Mouse (Mus musculus) MEL (cell line): ENCODE measurements around the gene Bloc1s5. TPM values are rescaled to one million over a fixed set of nuclear protein-coding genes. Genes with fewer than 3 reads are reported as not detected.
"Not testable (repeated sequence)": the region's sequence is repeated elsewhere in the genome, so short reads cannot be mapped to it uniquely, and the experiment has no call there.

Source experiments
- DNase-seq: peaks from one replicate; pipeline ENCODE4 v3.0.0; 2011; ENCODE audit warnings: low read depth, low spot score
- H3K27ac ChIP-seq: 2 replicates; pipeline ENCODE4 v1.5.1; 2012; ENCODE audit warnings: low read depth, mild to moderate bottlenecking, control low read depth, low read length, moderate library complexity; ENCODE audit not compliant: control insufficient read depth
- H3K27me3 ChIP-seq, 2 experiments: fragments of 150-350 bp in 1 of 2; sonication (generic) in 1 of 2; 2 replicates each; pipeline ENCODE4 v1.6.1; 2012; ENCODE audit warnings: low read length in 2 of 2, mild to moderate bottlenecking in 2 of 2, improper control_type of control experiment in 1 of 2, moderate library complexity in 1 of 2; ENCODE audit not compliant: insufficient read depth in 2 of 2, control insufficient read depth in 1 of 2
- H3K36me3 ChIP-seq, 2 experiments: 2 replicates each; pipeline ENCODE4 v1.6.1; 2012 to 2014; ENCODE audit warnings: low read length in 2 of 2, improper control_type of control experiment in 1 of 2, inconsistent platforms in 1 of 2, mild to moderate bottlenecking in 1 of 2; ENCODE audit not compliant: insufficient read depth in 2 of 2, control insufficient read depth in 1 of 2
- H3K4me1 ChIP-seq, 2 experiments: fragments of 150-350 bp in 1 of 2; sonication (generic) in 1 of 2; 2 replicates each; pipeline ENCODE4 v1.6.1; 2012; ENCODE audit warnings: low read length in 2 of 2, improper control_type of control experiment in 1 of 2, mild to moderate bottlenecking in 1 of 2; ENCODE audit not compliant: insufficient read depth in 2 of 2, control insufficient read depth in 1 of 2
- H3K4me3 ChIP-seq, 2 experiments: fragments of 150-350 bp in 1 of 2; sonication (generic) in 1 of 2; 2 replicates each; pipeline ENCODE4 v1.5.1; 2012; ENCODE audit warnings: low read depth in 2 of 2, low read length in 2 of 2, mild to moderate bottlenecking in 2 of 2, moderate library complexity in 2 of 2, control low read depth in 1 of 2, improper control_type of control experiment in 1 of 2; ENCODE audit not compliant: control insufficient read depth in 1 of 2, insufficient read depth in 1 of 2
- H3K79me2 ChIP-seq: 2 replicates; pipeline ENCODE4 v1.6.1; 2012; ENCODE audit warnings: mild to moderate bottlenecking, low read length, moderate library complexity; ENCODE audit not compliant: control insufficient read depth, poor library complexity, insufficient read depth
- H3K9ac ChIP-seq: 2 replicates; pipeline ENCODE4 v1.6.1; 2012; ENCODE audit warnings: low read depth, mild to moderate bottlenecking, control low read depth, low read length, moderate library complexity; ENCODE audit not compliant: control insufficient read depth, poor library complexity, severe bottlenecking
- H3K9me3 ChIP-seq: fragments of 150-350 bp; sonication (generic); replicated peaks from 2 replicates; pipeline ENCODE4 v1.6.1; 2012; ENCODE audit warnings: mild to moderate bottlenecking, low read length, improper control_type of control experiment, moderate library complexity; ENCODE audit not compliant: insufficient read depth
- BHLHE40 ChIP-seq: IDR thresholded peaks from 2 replicates; pipeline ENCODE4 v1.6.1; 2012; ENCODE audit warnings: low read depth, mild to moderate bottlenecking, inconsistent platforms, low read length, improper control_type of control experiment, borderline replicate concordance
- E2F4 ChIP-seq: IDR thresholded peaks from 2 replicates; pipeline ENCODE4 v1.6.1; 2011; ENCODE audit warnings: low read depth, low read length, improper control_type of control experiment, borderline replicate concordance
- GATA1 ChIP-seq: IDR thresholded peaks from 2 replicates; pipeline ENCODE4 v1.6.1; 2011; ENCODE audit warnings: low read depth, low read length, improper control_type of control experiment
- KAT2A ChIP-seq: conservative IDR thresholded peaks from 2 replicates; pipeline ENCODE4 v1.6.1; 2012; ENCODE audit warnings: low read depth, low read length, improper control_type of control experiment, inconsistent platforms
- MYB ChIP-seq: IDR thresholded peaks from 2 replicates; pipeline ENCODE4 v1.6.1; 2011; ENCODE audit warnings: mild to moderate bottlenecking, low read depth, low read length, improper control_type of control experiment
- NRF1 ChIP-seq: IDR thresholded peaks from 2 replicates; pipeline ENCODE4 v1.6.1; 2014; ENCODE audit warnings: low read depth, mild to moderate bottlenecking, inconsistent platforms, low read length, improper control_type of control experiment, moderate library complexity; ENCODE audit not compliant: poor library complexity, insufficient read depth, severe bottlenecking
- POLR2A ChIP-seq, 2 experiments: IDR thresholded peaks; 2 replicates each; pipeline ENCODE4 v1.6.1; 2011 to 2012; ENCODE audit warnings: low read length in 2 of 2, mild to moderate bottlenecking in 2 of 2, control low read depth in 1 of 2, improper control_type of control experiment in 1 of 2, low read depth in 1 of 2, moderate library complexity in 1 of 2; ENCODE audit not compliant: control insufficient read depth in 1 of 2, insufficient read depth in 1 of 2, poor library complexity in 1 of 2
- POLR2AphosphoS2 ChIP-seq: IDR thresholded peaks from 2 replicates; pipeline ENCODE4 v1.6.1; 2011; ENCODE audit warnings: low read length, improper control_type of control experiment
- RCOR1 ChIP-seq: IDR thresholded peaks from 2 replicates; pipeline ENCODE4 v1.6.1; 2012; ENCODE audit warnings: low read depth, mild to moderate bottlenecking, inconsistent platforms, low read length, improper control_type of control experiment
- SIN3A ChIP-seq: IDR thresholded peaks from 2 replicates; pipeline ENCODE4 v1.6.1; 2012; ENCODE audit warnings: low read length, improper control_type of control experiment, inconsistent platforms
- TAL1 ChIP-seq: IDR thresholded peaks from 2 replicates; pipeline ENCODE4 v1.6.1; 2012; ENCODE audit warnings: mild to moderate bottlenecking, inconsistent platforms, low read length, moderate library complexity, mixed read lengths
- USF1 ChIP-seq: IDR thresholded peaks from 2 replicates; pipeline ENCODE4 v1.6.1; 2014; ENCODE audit warnings: low read depth, mild to moderate bottlenecking, inconsistent platforms, low read length, improper control_type of control experiment, moderate library complexity
- USF2 ChIP-seq, 2 experiments: IDR thresholded peaks; 2 replicates each; pipeline ENCODE4 v1.6.1; 2011 to 2012; ENCODE audit warnings: improper control_type of control experiment in 2 of 2, low read length in 2 of 2, borderline replicate concordance in 1 of 2, inconsistent platforms in 1 of 2, low read depth in 1 of 2, mild to moderate bottlenecking in 1 of 2; ENCODE audit not compliant: insufficient read depth in 1 of 2
- ZMIZ1 ChIP-seq: IDR thresholded peaks from 2 replicates; pipeline ENCODE4 v1.6.1; 2012; ENCODE audit warnings: low read depth, mild to moderate bottlenecking, inconsistent platforms, low read length, improper control_type of control experiment, moderate library complexity
- polyA plus RNA-seq, 2 experiments: library from polyadenylated mRNA; stranded (reverse) in 1 of 2; unstranded in 1 of 2; fragments of >175 nt in 1 of 2; fragments of >200 nt in 1 of 2; gene quantifications; 2 replicates each; pipeline versions ENCODE4 v1.2.1 to v1.2.4; 2012; ENCODE audit warnings: low replicate concordance in 2 of 2, low read depth in 1 of 2; ENCODE audit not compliant: insufficient read length in 2 of 2, insufficient read depth in 1 of 2, missing spikeins in 1 of 2
- total RNA-seq: library from RNA; depleted of rRNA; stranded (reverse); fragments of 300-350 nt; gene quantifications from 2 replicates; pipeline ENCODE4 v1.2.3, GENCODE M21; 2012

The Bloc1s5 gene
- total and polyA plus RNA-seq, 3 experiments = 12.3 to 16.2 TPM; not detected in 1

DNA sequence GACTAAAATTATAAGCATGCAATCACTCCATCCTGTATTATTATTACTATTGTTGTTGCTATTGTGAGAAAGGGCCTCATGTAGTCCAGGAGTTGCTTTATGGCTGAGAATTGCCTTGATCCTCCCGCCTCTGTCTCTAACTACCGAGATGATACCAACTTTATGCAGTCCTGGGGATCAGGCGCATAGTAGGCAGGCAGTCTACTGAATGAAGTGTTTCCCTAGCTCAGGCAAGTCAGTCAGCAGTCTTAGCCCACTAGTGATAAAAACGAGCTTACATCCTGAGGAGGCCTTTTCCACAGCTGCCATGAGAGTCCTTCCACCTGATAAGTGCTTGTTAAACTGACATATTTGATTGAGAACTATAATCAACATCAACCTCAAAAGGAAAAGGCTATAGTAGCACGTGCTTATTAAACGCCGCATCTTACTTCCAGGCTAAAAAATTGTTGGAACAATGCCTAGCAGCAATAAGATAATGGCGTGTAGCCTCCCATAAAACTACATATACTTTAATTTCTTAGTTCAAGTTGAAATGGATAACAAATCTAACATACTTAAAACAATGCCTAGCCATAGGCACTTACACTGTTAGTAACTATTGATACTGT lies 10.5 kb downstream of the Bloc1s5 start (continued):
- TF ChIP-seq KAT2A (no peak), POLR2AphosphoS2 (no peak)

DNA sequence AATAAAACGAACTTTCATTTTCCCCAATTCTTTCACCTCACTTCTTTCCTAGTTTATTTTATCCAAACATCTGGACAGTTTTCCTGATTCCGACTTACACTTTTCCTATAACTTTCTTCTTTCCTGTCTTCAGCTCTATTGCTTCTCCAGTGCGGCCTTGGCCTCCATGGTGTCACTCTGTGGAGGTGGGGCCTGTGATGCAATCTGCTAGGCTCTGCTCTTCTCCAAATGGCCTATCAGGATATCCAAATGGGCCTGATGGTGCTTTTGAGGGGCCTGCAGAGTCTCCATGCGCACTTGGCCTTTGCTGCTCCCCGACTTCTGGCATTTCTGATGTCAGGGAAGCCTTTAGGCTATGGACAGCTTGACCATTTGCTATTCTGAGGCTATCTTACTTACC lies 11.6 kb downstream of the Bloc1s5 start:
- Histone ChIP-seq H3K27ac (no peak overlapping the region), H3K36me3 (peaks cover 3 to 4% of the 10 kb centered on the region in 2 experiments; a peak in 3 of 4 replicates), H3K4me1 (peaks cover 5 to 10% of the 10 kb centered on the region in 2 experiments; a peak in 2 of 4 replicates), H3K27me3 (no peaks in the 10 kb centered on the region), H3K9ac (no peak overlapping the region), H3K9me3 (no peaks in the 10 kb centered on the region), H3K79me2 (no peaks in the 10 kb centered on the region), H3K4me3 (no peak overlapping the region)
- TF ChIP-seq SIN3A (no peak), GATA1 (no peak), USF2 (IDR thresholded peaks at IDR 0.05; ENCODE audit: borderline replicate concordance in 1 of 2, insufficient read depth in 1 of 2, low read depth in 1 of 2, low read length in 2 of 2) (no peak), KAT2A (no peak), BHLHE40 (no peak), USF1 (no peak), NRF1 (no peak), MYB (no peak), E2F4 (no peak), TAL1 (no peak), POLR2A (IDR thresholded peaks at IDR 0.05; ENCODE audit: control insufficient read depth in 1 of 2, insufficient read depth in 1 of 2, low read depth in 1 of 2, low read length in 2 of 2, poor library complexity in 1 of 2) (no peak), RCOR1 (no peak), ZMIZ1 (no peak)
- no peak for DNase-seq

- Histone ChIP-seq H3K36me3 (peaks cover 0 to 20% of the 10 kb centered on the region in 2 experiments; a peak in 3 of 4 replicates), H3K4me1 (peaks cover 27 to 32% of the 10 kb centered on the region in 2 experiments)
- not testable (repeated sequence) for H3K79me2 ChIP-seq, H3K9me3 ChIP-seq, H3K4me3 ChIP-seq, H3K27me3 ChIP-seq, H3K9ac ChIP-seq, DNase-seq, H3K27ac ChIP-seq
These were observed 16.8 kb downstream of the Bloc1s5 start for GRCm38 (mm10) chr13:38618001-38618630.
